In genomic region chr5:125392618-125392976, GRCm38 (mm10) we compare ENCODE assay signal across 8 mouse cellular contexts. TPM values are rescaled to one million over a fixed set of nuclear protein-coding genes. Genes with fewer than 3 reads are reported as not detected.
DNase-seq lines count a peak whose midpoint lies in the region; ATAC-seq and TF ChIP-seq lines count a peak whose summit lies in the region.

No protein-coding gene starts in this region.

- H3K9ac ChIP-seq in heart, embryonic 11.5 days (ENCODE audit: low read depth, low read length) = peak overlapping the region; percentile 74
- peak overlapping the region; percentile 88 for H3K9ac ChIP-seq in CH12.LX (ENCODE audit: insufficient read depth, low read depth)
- H3K9ac ChIP-seq in forebrain, embryonic 11.5 days (ENCODE audit: low read length) = peak overlapping the region; percentile 40
- H3K9ac ChIP-seq in liver, embryonic 13.5 days = peak overlapping the region; percentile 76

- H3K36me3 ChIP-seq in heart, embryonic 11.5 days (ENCODE audit: control insufficient read depth, insufficient read depth, low read length) = no peaks in the 10 kb centered on the region
- peaks cover 9 to 11% of the 10 kb centered on the region in 2 experiments for H3K36me3 ChIP-seq in CH12.LX (replicated peaks in 1 of 2; ENCODE audit: control insufficient read depth in 1 of 2, insufficient read depth in 1 of 2, low read length in 1 of 2)
- no peaks in the 10 kb centered on the region for H3K36me3 ChIP-seq in forebrain, embryonic 11.5 days (ENCODE audit: control insufficient read depth, insufficient read depth, low read length)
- H3K36me3 ChIP-seq in liver, embryonic 13.5 days = peaks cover 9% of the 10 kb centered on the region

- TF ChIP-seq RAD21 in CH12.LX (IDR thresholded peaks at IDR 0.05; ENCODE audit: low read depth, low read length) = no peak

- DNase-seq in heart, adult 8-10 months (ENCODE audit: low spot score) = no peak
- no peak for DNase-seq in CH12.LX (ENCODE audit: extremely low read depth)
- DNase-seq in forebrain, embryonic 11.5 days (ENCODE audit: low spot score) = no peak
- no peak for DNase-seq in liver, embryonic 13.5 days
- no peak for DNase-seq in urinary bladder, postnatal 4 days (ENCODE audit: low spot score in 2 of 2)
- DNase-seq in left cerebral cortex, postnatal 14 days (ENCODE audit: low spot score in 2 of 2) = no peak

- H3K4me2 ChIP-seq in heart, embryonic 11.5 days = peak overlapping the region; percentile 65
- H3K4me2 ChIP-seq in CH12.LX (ENCODE audit: insufficient read depth, low read depth, poor library complexity, severe bottlenecking) = peak overlapping the region; percentile 78
- H3K4me2 ChIP-seq in forebrain, embryonic 11.5 days (ENCODE audit: low read depth, low read length, severe bottlenecking) = no peak overlapping the region; the same call in 1 of the 2 replicates
- peak overlapping the region; percentile 76 for H3K4me2 ChIP-seq in liver, embryonic 13.5 days

- dilution Hi-C loops in CH12.LX (cut with MboI; ENCODE audit: extremely low pct_ligation_motif_present, extremely low pct_unique_long_range_greater_than_20kb, low sequenced_read_pairs) = no loop called here

- peak overlapping the region; percentile 99 for H3K27ac ChIP-seq in heart, embryonic 11.5 days (ENCODE audit: low read depth, low read length)
- peak overlapping the region; percentile 99 for H3K27ac ChIP-seq in CH12.LX (ENCODE audit: insufficient read depth, low read depth)
- H3K27ac ChIP-seq in forebrain, embryonic 11.5 days (ENCODE audit: low read depth, low read length) = peak overlapping the region; percentile 98
- H3K27ac ChIP-seq in liver, embryonic 13.5 days = peak overlapping the region; percentile 98

- TF ChIP-seq POLR2A in CH12.LX (IDR thresholded peaks at IDR 0.05; ENCODE audit: low read depth, low read length) = no peak; the same call in 1 of the 2 replicates

- no peak for TF ChIP-seq CTCF in CH12.LX (conservative IDR thresholded peaks at IDR 0.05 in 1 of 2, IDR thresholded peaks at IDR 0.05 in 1 of 2; ENCODE audit: low read depth in 2 of 2, low read length in 2 of 2)

- H3K79me2 ChIP-seq in CH12.LX (replicated peaks; ENCODE audit: control insufficient read depth, extremely low read depth, insufficient read depth, poor library complexity, severe bottlenecking) = peaks cover 17% of the 10 kb centered on the region

- in situ Hi-C loops in CH12.LX (cut with MboI; ENCODE audit: low pct_ligation_motif_present, low pct_unique_long_range_greater_than_20kb, low sequenced_read_pairs) = no loop called here

- no peak for ATAC-seq in heart, embryonic 11.5 days (replicated peaks; ENCODE audit: insufficient number of reproducible peaks, low FRiP score, low TSS enrichment)
- ATAC-seq in forebrain, embryonic 11.5 days (replicated peaks; ENCODE audit: low FRiP score) = no peak
- ATAC-seq in liver, embryonic 13.5 days (ENCODE audit: low read depth) = peak; percentile 6
- ATAC-seq in megakaryocyte-erythroid progenitor cell, adult 5-6 weeks (replicated peaks; ENCODE audit: low FRiP score, low TSS enrichment, poor library complexity, severe bottlenecking) = no peak

- H3K9me3 ChIP-seq in heart, embryonic 11.5 days (replicated peaks; ENCODE audit: control insufficient read depth, low read length) = no peaks in the 10 kb centered on the region
- no peaks in the 10 kb centered on the region for H3K9me3 ChIP-seq in CH12.LX (replicated peaks; ENCODE audit: low read length)
- H3K9me3 ChIP-seq in forebrain, embryonic 11.5 days (ENCODE audit: control insufficient read depth, low read length) = no peaks in the 10 kb centered on the region
- H3K9me3 ChIP-seq in liver, embryonic 13.5 days (replicated peaks) = no peaks in the 10 kb centered on the region

- no peaks in the 10 kb centered on the region for H3K27me3 ChIP-seq in heart, embryonic 11.5 days (ENCODE audit: control insufficient read depth, insufficient read depth, low read length)
- H3K27me3 ChIP-seq in CH12.LX (replicated peaks) = no peaks in the 10 kb centered on the region
- H3K27me3 ChIP-seq in forebrain, embryonic 11.5 days (ENCODE audit: control insufficient read depth, insufficient read depth, low read length) = no peaks in the 10 kb centered on the region
- H3K27me3 ChIP-seq in liver, embryonic 13.5 days = peaks cover 7% of the 10 kb centered on the region

- H3K4me3 ChIP-seq in heart, embryonic 11.5 days (ENCODE audit: low read depth, low read length) = peak overlapping the region; percentile 39
- peak overlapping the region; percentile 24 to 48 (median 42) for H3K4me3 ChIP-seq in CH12.LX (replicated peaks in 1 of 3; ENCODE audit: low read depth in 2 of 3, low read length in 2 of 3, poor library complexity in 1 of 3)
- no peak overlapping the region for H3K4me3 ChIP-seq in forebrain, embryonic 11.5 days (ENCODE audit: low read depth, low read length)
- H3K4me3 ChIP-seq in liver, embryonic 13.5 days (replicated peaks) = peak overlapping the region; percentile 59

- intact Hi-C loops in left cerebral cortex, postnatal 14 days (cut with DNase I) = no loop called here

- TF ChIP-seq EP300 in CH12.LX (IDR thresholded peaks at IDR 0.05; ENCODE audit: low read length) = no peak

- 52% methylated on average over 1 of the region's 1 CpGs for WGBS in heart, embryonic 11.5 days (ENCODE audit: insufficient replicate concordance)
- 50% methylated on average over 1 of the region's 1 CpGs for WGBS in forebrain, embryonic 11.5 days
- 35% methylated on average over 1 of the region's 1 CpGs for WGBS in liver, embryonic 13.5 days (ENCODE audit: insufficient replicate concordance)

- peaks cover 34% of the 10 kb centered on the region for H3K4me1 ChIP-seq in heart, embryonic 11.5 days (ENCODE audit: control insufficient read depth, insufficient read depth, low read length)
- H3K4me1 ChIP-seq in CH12.LX (ENCODE audit: control insufficient read depth in 1 of 2, insufficient read depth in 2 of 2) = peaks cover 6 to 32% of the 10 kb centered on the region in 2 experiments; a peak in 3 of 4 replicates
- H3K4me1 ChIP-seq in forebrain, embryonic 11.5 days (replicated peaks; ENCODE audit: control insufficient read depth, insufficient read depth, low read length) = peaks cover 18% of the 10 kb centered on the region
- peaks cover 59% of the 10 kb centered on the region for H3K4me1 ChIP-seq in liver, embryonic 13.5 days (replicated peaks)

RNA-seq across cellular contexts. Expression of gene Ubc, which starts 2.6 kb away (rescaled TPM):
- polyA plus RNA-seq in heart, embryonic 11.5 days (2014; fragmentation: Nextera tagmentation; extraction: Ambion mirVana) = 833 and 922 TPM in 2 replicates
- total RNA-seq in heart, adult 8-10 months (2022) = 1,000 to 10,000 TPM in 2 of 4 experiments, 100 to 1,000 TPM in 2; 839 to 1,234 (median 1,027) TPM
- total RNA-seq in CH12.LX (2012; rRNA removed) (466 and 486 TPM in 2 replicates), CH12.LX (2014; rRNA removed) (650 and 656 TPM in 2 replicates)
- 687 and 803 TPM in 2 replicates for polyA plus RNA-seq in CH12.LX (2012; ENCODE audit: insufficient read length, low read depth)
- polyA plus RNA-seq in forebrain, embryonic 11.5 days (2014; fragmentation: Nextera tagmentation; extraction: Ambion mirVana) = 1,042 and 1,121 TPM in 2 replicates
- 517 and 564 TPM in 2 replicates for polyA plus RNA-seq in liver, embryonic 13.5 days (2015; fragmentation: Nextera tagmentation; extraction: Ambion mirVana)
- 110 and 133 TPM in 2 replicates for total RNA-seq in megakaryocyte-erythroid progenitor cell, adult 5-6 weeks (2014; fragmentation: Nextera tagmentation)
- total RNA-seq in megakaryocyte-erythroid progenitor cell, adult 5-6 weeks (2017) = 202 and 258 TPM in 2 replicates
- total RNA-seq in left cerebral cortex, postnatal 14 days (2021) = 100 to 1,000 TPM; 752 to 821 TPM

RNA-seq across cellular contexts. Expression of gene Gm10382, which starts 3.5 kb away (rescaled TPM):
- polyA plus RNA-seq in heart, embryonic 11.5 days (2014; fragmentation: Nextera tagmentation; extraction: Ambion mirVana) = 0.42 TPM in 1 of 2 replicates, not detected in the other
- not detected for total RNA-seq in heart, adult 8-10 months (2022)
- total RNA-seq in CH12.LX (2012; rRNA removed) (0.59 and 0.80 TPM in 2 replicates), CH12.LX (2014; rRNA removed) (not detected in 2 replicates)
- 0.87 and 1.1 TPM in 2 replicates for polyA plus RNA-seq in CH12.LX (2012; ENCODE audit: insufficient read length, low read depth)
- 0.23 and 0.65 TPM in 2 replicates for polyA plus RNA-seq in forebrain, embryonic 11.5 days (2014; fragmentation: Nextera tagmentation; extraction: Ambion mirVana)
- polyA plus RNA-seq in liver, embryonic 13.5 days (2015; fragmentation: Nextera tagmentation; extraction: Ambion mirVana) = 0.10 and 0.21 TPM in 2 replicates
- not detected in 2 replicates for total RNA-seq in megakaryocyte-erythroid progenitor cell, adult 5-6 weeks (2014; fragmentation: Nextera tagmentation)
- total RNA-seq in megakaryocyte-erythroid progenitor cell, adult 5-6 weeks (2017) = 0.56 TPM in 1 of 2 replicates, not detected in the other
- under 1 TPM in 1 of 2 experiments, not detected in 1; 0.37 TPM for total RNA-seq in left cerebral cortex, postnatal 14 days (2021)

RNA-seq across cellular contexts. Expression of gene Dhx37, which starts 41.3 kb away (rescaled TPM):
- polyA plus RNA-seq in heart, embryonic 11.5 days (2014; fragmentation: Nextera tagmentation; extraction: Ambion mirVana) = 9.9 and 10.6 TPM in 2 replicates
- total RNA-seq in heart, adult 8-10 months (2022) = 10 to 100 TPM; 11.8 to 14.2 (median 12.6) TPM
- total RNA-seq in CH12.LX (2012; rRNA removed) = 21.0 and 23.8 TPM in 2 replicates
- 22.7 and 26.0 TPM in 2 replicates for total RNA-seq in CH12.LX (2014; rRNA removed)
- 33.0 and 36.9 TPM in 2 replicates for polyA plus RNA-seq in CH12.LX (2012; ENCODE audit: insufficient read length, low read depth)
- 15.7 and 16.4 TPM in 2 replicates for polyA plus RNA-seq in forebrain, embryonic 11.5 days (2014; fragmentation: Nextera tagmentation; extraction: Ambion mirVana)
- 5.8 and 6.2 TPM in 2 replicates for polyA plus RNA-seq in liver, embryonic 13.5 days (2015; fragmentation: Nextera tagmentation; extraction: Ambion mirVana)
- 21.2 and 34.5 TPM in 2 replicates for total RNA-seq in megakaryocyte-erythroid progenitor cell, adult 5-6 weeks (2014; fragmentation: Nextera tagmentation)
- 69.0 and 83.7 TPM in 2 replicates for total RNA-seq in megakaryocyte-erythroid progenitor cell, adult 5-6 weeks (2017)
- total RNA-seq in left cerebral cortex, postnatal 14 days (2021) = 10 to 100 TPM; 10.1 to 10.9 TPM

RNA-seq across cellular contexts. Expression of gene Bri3bp, which starts 48.8 kb away (rescaled TPM):
- 30.8 and 32.7 TPM in 2 replicates for polyA plus RNA-seq in heart, embryonic 11.5 days (2014; fragmentation: Nextera tagmentation; extraction: Ambion mirVana)
- 10 to 100 TPM; 44.4 to 61.8 (median 45.5) TPM for total RNA-seq in heart, adult 8-10 months (2022)
- 48.4 and 49.6 TPM in 2 replicates for total RNA-seq in CH12.LX (2012; rRNA removed)
- 30.1 and 37.7 TPM in 2 replicates for total RNA-seq in CH12.LX (2014; rRNA removed)
- 147 and 164 TPM in 2 replicates for polyA plus RNA-seq in CH12.LX (2012; ENCODE audit: insufficient read length, low read depth)
- 44.1 TPM in 2 replicates for polyA plus RNA-seq in forebrain, embryonic 11.5 days (2014; fragmentation: Nextera tagmentation; extraction: Ambion mirVana)
- 30.7 and 31.8 TPM in 2 replicates for polyA plus RNA-seq in liver, embryonic 13.5 days (2015; fragmentation: Nextera tagmentation; extraction: Ambion mirVana)
- total RNA-seq in megakaryocyte-erythroid progenitor cell, adult 5-6 weeks (2014; fragmentation: Nextera tagmentation) = 37.4 and 77.0 TPM in 2 replicates
- 28.5 and 31.3 TPM in 2 replicates for total RNA-seq in megakaryocyte-erythroid progenitor cell, adult 5-6 weeks (2017)
- 10 to 100 TPM; 81.0 to 85.6 TPM for total RNA-seq in left cerebral cortex, postnatal 14 days (2021)

RNA-seq across cellular contexts. Expression of gene Scarb1, which starts 51.7 kb away (rescaled TPM):
- polyA plus RNA-seq in heart, embryonic 11.5 days (2014; fragmentation: Nextera tagmentation; extraction: Ambion mirVana) = 57.1 and 67.0 TPM in 2 replicates
- 10 to 100 TPM; 21.8 to 27.3 (median 25.7) TPM for total RNA-seq in heart, adult 8-10 months (2022)
- total RNA-seq in CH12.LX (2012; rRNA removed) (11.6 and 12.3 TPM in 2 replicates), CH12.LX (2014; rRNA removed) (16.3 and 20.0 TPM in 2 replicates)
- polyA plus RNA-seq in CH12.LX (2012; ENCODE audit: insufficient read length, low read depth) = 24.6 and 24.7 TPM in 2 replicates
- 43.7 and 45.7 TPM in 2 replicates for polyA plus RNA-seq in forebrain, embryonic 11.5 days (2014; fragmentation: Nextera tagmentation; extraction: Ambion mirVana)
- 66.1 and 76.3 TPM in 2 replicates for polyA plus RNA-seq in liver, embryonic 13.5 days (2015; fragmentation: Nextera tagmentation; extraction: Ambion mirVana)
- 71.7 and 85.8 TPM in 2 replicates for total RNA-seq in megakaryocyte-erythroid progenitor cell, adult 5-6 weeks (2014; fragmentation: Nextera tagmentation)
- 29.7 and 57.0 TPM in 2 replicates for total RNA-seq in megakaryocyte-erythroid progenitor cell, adult 5-6 weeks (2017)
- 10 to 100 TPM; 36.9 to 41.1 TPM for total RNA-seq in left cerebral cortex, postnatal 14 days (2021)
